10 mouse cellular contexts compared by ENCODE assay signal in genomic region chr16:72221912-72222502, GRCm38 (mm10).
DNase-seq lines count a peak whose midpoint lies in the region; ATAC-seq and TF ChIP-seq lines count a peak whose summit lies in the region.
"Had no signal": no experiment of that assay in that cellular context is flagged by ENCODE, and none has a peak within 500 bp of the region (broad histone marks: within the 10 kb centered on the region; RNA-seq: fewer than 3 reads in every experiment).

No protein-coding gene starts in this region.

- no peak for TF ChIP-seq POLR2A in limb, embryonic 14.5 days (IDR thresholded peaks at IDR 0.05; ENCODE audit: borderline replicate concordance, extremely low read depth, insufficient read depth, insufficient read length)

- no peak overlapping the region; the same call in 1 of the 2 replicates for H3K27ac ChIP-seq in limb, embryonic 14.5 days (replicated peaks; ENCODE audit: low read depth, low read length)
- H3K27ac ChIP-seq in limb, embryonic 10.5 days = no peak overlapping the region
- H3K27ac ChIP-seq in forebrain, embryonic 16.5 days (ENCODE audit: low read length) = peak overlapping the region; percentile 77
- H3K27ac ChIP-seq: kidney, postnatal 0 days had no signal

- ATAC-seq in limb, embryonic 14.5 days (ENCODE audit: low FRiP score, low read depth) = no peak
- peak; percentile 96 for ATAC-seq in forebrain, embryonic 16.5 days

- no peak overlapping the region for H3K9ac ChIP-seq in limb, embryonic 14.5 days (ENCODE audit: low read depth, low read length, severe bottlenecking)
- H3K9ac ChIP-seq in forebrain, embryonic 16.5 days (replicated peaks; ENCODE audit: low read depth, low read length) = no peak overlapping the region

- H3K36me3 ChIP-seq in limb, embryonic 14.5 days (ENCODE audit: control insufficient read depth, insufficient read depth, low read length) = no peaks in the 10 kb centered on the region
- H3K36me3 ChIP-seq in limb, embryonic 10.5 days = no peaks in the 10 kb centered on the region
- no peaks in the 10 kb centered on the region for H3K36me3 ChIP-seq in forebrain, embryonic 16.5 days (ENCODE audit: control insufficient read depth, insufficient read depth)

- peak; percentile 53 for DNase-seq in limb, embryonic 14.5 days (ENCODE audit: low spot score)
- DNase-seq in limb, embryonic 10.5 days (ENCODE audit: low spot score) = no peak
- peak; percentile 18 to 68 for DNase-seq in layer of hippocampus, postnatal 14 days (ENCODE audit: low spot score in 2 of 2)
- DNase-seq in retina, postnatal 1 day = peak; percentile 41
- no peak for DNase-seq in adrenal gland, adult 2 months
- no peak for DNase-seq in thymus, postnatal 25 days
- DNase-seq: gastrocnemius, postnatal 36 days; thymus, postnatal 36 days had no signal

- WGBS in limb, embryonic 14.5 days = 36% methylated on average over 3 of the region's 3 CpGs
- WGBS in limb, embryonic 10.5 days = 84% methylated on average over 3 of the region's 3 CpGs
- 2% methylated on average over 3 of the region's 3 CpGs for WGBS in forebrain, embryonic 16.5 days

- no peaks in the 10 kb centered on the region for H3K9me3 ChIP-seq in limb, embryonic 14.5 days (ENCODE audit: control insufficient read depth, low read length)
- no peaks in the 10 kb centered on the region for H3K9me3 ChIP-seq in limb, embryonic 10.5 days (replicated peaks)
- H3K9me3 ChIP-seq in forebrain, embryonic 16.5 days (ENCODE audit: control insufficient read depth, low read length) = no peaks in the 10 kb centered on the region

- H3K4me2 ChIP-seq in limb, embryonic 14.5 days (replicated peaks; ENCODE audit: low read depth, low read length, severe bottlenecking) = no peak overlapping the region
- H3K4me2 ChIP-seq in forebrain, embryonic 16.5 days (ENCODE audit: low read length) = peak overlapping the region; percentile 19; the same call in 1 of the 2 replicates

- H3K4me3 ChIP-seq in limb, embryonic 14.5 days (replicated peaks; ENCODE audit: low read length) = no peak overlapping the region
- H3K4me3 ChIP-seq in limb, embryonic 10.5 days = no peak overlapping the region
- H3K4me3 ChIP-seq in forebrain, embryonic 16.5 days (replicated peaks; ENCODE audit: low read length) = no peak overlapping the region

- H3K27me3 ChIP-seq in limb, embryonic 14.5 days (ENCODE audit: control insufficient read depth, insufficient read depth, low read length) = no peaks in the 10 kb centered on the region
- H3K27me3 ChIP-seq in limb, embryonic 10.5 days (ENCODE audit: low read depth, poor library complexity, severe bottlenecking) = no peaks in the 10 kb centered on the region
- no peaks in the 10 kb centered on the region for H3K27me3 ChIP-seq in forebrain, embryonic 16.5 days (replicated peaks; ENCODE audit: control insufficient read depth, insufficient read depth, low read length)

- peaks cover 7% of the 10 kb centered on the region; the same call in 1 of the 2 replicates for H3K4me1 ChIP-seq in limb, embryonic 14.5 days (ENCODE audit: control insufficient read depth, insufficient read depth, low read length)
- peaks cover 5% of the 10 kb centered on the region; the same call in 1 of the 2 replicates for H3K4me1 ChIP-seq in limb, embryonic 10.5 days
- peaks cover 5% of the 10 kb centered on the region for H3K4me1 ChIP-seq in forebrain, embryonic 16.5 days (replicated peaks; ENCODE audit: control insufficient read depth, insufficient read depth, low read length)

Comparison
In these comparisons a context has a peak if more than half of its experiments do, and no peak if none do; other contexts are left out.
1. DNase-seq: peak in limb, embryonic 14.5 days (single experiment), layer of hippocampus, postnatal 14 days (2 of 2) and retina, postnatal 1 day (single experiment); none in limb, embryonic 10.5 days (single experiment), adrenal gland, adult 2 months (single experiment) and thymus, postnatal 25 days (single experiment).